Mouse (Mus musculus) CH12.LX (cell line): ENCODE results near the gene Fxyd7. TPM values are rescaled to one million over a fixed set of nuclear protein-coding genes. Genes with fewer than 3 reads are reported as not detected.

Experiments
- DNase-seq: peaks from one replicate; pipeline ENCODE4 v3.0.0-alpha.2; 2013; ENCODE audit errors: extremely low read depth
- H3K27ac ChIP-seq: 2 replicates; pipeline ENCODE4 v1.5.1; 2012; ENCODE audit warnings: low read depth, mild to moderate bottlenecking, control low read depth, moderate library complexity; ENCODE audit not compliant: insufficient read depth
- H3K27me3 ChIP-seq: replicated peaks from 2 replicates; pipeline ENCODE3; 2012; ENCODE audit warnings: inconsistent platforms
- H3K36me3 ChIP-seq, 2 experiments: replicated peaks in 1 of 2; 2 replicates each; pipeline versions ENCODE3 to v1.6.1; 2012; ENCODE audit warnings: inconsistent platforms in 1 of 2, low read length in 1 of 2, mild to moderate bottlenecking in 1 of 2, mixed read lengths in 1 of 2, moderate library complexity in 1 of 2; ENCODE audit not compliant: control insufficient read depth in 1 of 2, insufficient read depth in 1 of 2
- H3K4me1 ChIP-seq, 2 experiments: 2 replicates each; pipeline ENCODE4 v1.6.1; 2012; ENCODE audit warnings: inconsistent platforms in 1 of 2, moderate library complexity in 1 of 2; ENCODE audit not compliant: insufficient read depth in 2 of 2, control insufficient read depth in 1 of 2
- H3K4me2 ChIP-seq: 2 replicates; pipeline ENCODE4 v1.6.1; 2012; ENCODE audit warnings: low read depth, mild to moderate bottlenecking, control low read depth; ENCODE audit not compliant: poor library complexity, insufficient read depth, severe bottlenecking
- H3K4me3 ChIP-seq, 3 experiments: fragments of 150-350 bp in 1 of 3; sonication (generic) in 1 of 3; replicated peaks in 1 of 3; 2 replicates each; pipeline versions ENCODE3 to v1.5.1; 2011 to 2012; ENCODE audit warnings: low read depth in 2 of 3, low read length in 2 of 3, mild to moderate bottlenecking in 2 of 3, moderate library complexity in 2 of 3, control low read depth in 1 of 3, improper control_type of control experiment in 1 of 3, inconsistent platforms in 1 of 3, mixed read lengths in 1 of 3; ENCODE audit not compliant: poor library complexity in 1 of 3
- H3K79me2 ChIP-seq: replicated peaks from 2 replicates; pipeline ENCODE4 v1.6.1; 2012; ENCODE audit warnings: mild to moderate bottlenecking, moderate library complexity; ENCODE audit not compliant: control insufficient read depth, poor library complexity, insufficient read depth, severe bottlenecking; ENCODE audit errors: extremely low read depth
- H3K9ac ChIP-seq: 2 replicates; pipeline ENCODE4 v1.6.1; 2012; ENCODE audit warnings: low read depth, mild to moderate bottlenecking, control low read depth, moderate library complexity; ENCODE audit not compliant: insufficient read depth
- H3K9me3 ChIP-seq: replicated peaks from 2 replicates; pipeline ENCODE3; 2012; ENCODE audit warnings: low read length, inconsistent platforms, mixed read lengths
- BHLHE40 ChIP-seq: IDR thresholded peaks from 2 replicates; pipeline ENCODE4 v1.6.1; 2011; ENCODE audit warnings: mild to moderate bottlenecking, low read depth, low read length, improper control_type of control experiment
- CHD1 ChIP-seq: IDR thresholded peaks from 2 replicates; pipeline ENCODE4 v1.6.1; 2012; ENCODE audit warnings: low read depth, low read length, improper control_type of control experiment, inconsistent platforms
- CHD2 ChIP-seq: IDR thresholded peaks from 2 replicates; pipeline ENCODE4 v1.6.1; 2011; ENCODE audit warnings: low read length, improper control_type of control experiment
- CTCF ChIP-seq, 2 experiments: IDR thresholded peaks in 1 of 2; conservative IDR thresholded peaks in 1 of 2; 2 replicates each; pipeline ENCODE4 v1.5.1; 2011 to 2012; ENCODE audit warnings: low read depth in 2 of 2, low read length in 2 of 2, improper control_type of control experiment in 1 of 2, inconsistent platforms in 1 of 2, mild to moderate bottlenecking in 1 of 2, moderate library complexity in 1 of 2
- ELF1 ChIP-seq: IDR thresholded peaks from 2 replicates; pipeline ENCODE4 v1.6.1; 2014; ENCODE audit warnings: low read depth, mild to moderate bottlenecking, inconsistent platforms, low read length, improper control_type of control experiment
- EP300 ChIP-seq: IDR thresholded peaks from 2 replicates; pipeline ENCODE4 v1.6.1; 2011; ENCODE audit warnings: low read length, improper control_type of control experiment
- ETS1 ChIP-seq: conservative IDR thresholded peaks from 2 replicates; pipeline ENCODE4 v1.6.1; 2012; ENCODE audit warnings: low read depth, mild to moderate bottlenecking, inconsistent platforms, low read length, improper control_type of control experiment, moderate library complexity
- GABPA ChIP-seq: IDR thresholded peaks from 2 replicates; pipeline ENCODE4 v1.6.1; 2012; ENCODE audit warnings: low read depth, low read length, improper control_type of control experiment, inconsistent platforms; ENCODE audit not compliant: insufficient replicate concordance
- HCFC1 ChIP-seq: IDR thresholded peaks from 2 replicates; pipeline ENCODE4 v1.6.1; 2012; ENCODE audit warnings: low read depth, mild to moderate bottlenecking, inconsistent platforms, low read length, improper control_type of control experiment
- JUND ChIP-seq: conservative IDR thresholded peaks from 2 replicates; pipeline ENCODE4 v1.6.1; 2011; ENCODE audit warnings: low read depth, low read length, improper control_type of control experiment
- MAX ChIP-seq: IDR thresholded peaks from 2 replicates; pipeline ENCODE4 v1.6.1; 2011; ENCODE audit warnings: low read length, improper control_type of control experiment
- MAZ ChIP-seq: IDR thresholded peaks from 2 replicates; pipeline ENCODE4 v1.6.1; 2012; ENCODE audit warnings: low read depth, mild to moderate bottlenecking, inconsistent platforms, low read length, improper control_type of control experiment, moderate library complexity
- MEF2A ChIP-seq: IDR thresholded peaks from 2 replicates; pipeline ENCODE4 v1.6.1; 2014; ENCODE audit warnings: low read depth, mild to moderate bottlenecking, inconsistent platforms, low read length, improper control_type of control experiment, borderline replicate concordance
- NRF1 ChIP-seq: IDR thresholded peaks from 2 replicates; pipeline ENCODE4 v1.6.1; 2014; ENCODE audit warnings: low read depth, mild to moderate bottlenecking, inconsistent platforms, low read length, improper control_type of control experiment, moderate library complexity
- POLR2AphosphoS2 ChIP-seq: IDR thresholded peaks from 2 replicates; pipeline ENCODE4 v1.6.1; 2011; ENCODE audit warnings: low read depth, low read length, improper control_type of control experiment
- RAD21 ChIP-seq: IDR thresholded peaks from 2 replicates; pipeline ENCODE4 v1.6.1; 2011; ENCODE audit warnings: low read depth, mild to moderate bottlenecking, low read length, improper control_type of control experiment, moderate library complexity
- SIN3A ChIP-seq: IDR thresholded peaks from 2 replicates; pipeline ENCODE4 v1.6.1; 2012; ENCODE audit warnings: low read length, improper control_type of control experiment, inconsistent platforms
- TBP ChIP-seq: conservative IDR thresholded peaks from 2 replicates; pipeline ENCODE4 v1.6.1; 2011; ENCODE audit warnings: low read depth, low read length, improper control_type of control experiment
- TCF12 ChIP-seq: IDR thresholded peaks from 2 replicates; pipeline ENCODE4 v1.6.1; 2014; ENCODE audit warnings: low read depth, mild to moderate bottlenecking, inconsistent platforms, low read length, improper control_type of control experiment
- USF1 ChIP-seq: IDR thresholded peaks from 2 replicates; pipeline ENCODE4 v1.6.1; 2014; ENCODE audit warnings: low read depth, mild to moderate bottlenecking, inconsistent platforms, low read length, improper control_type of control experiment
- USF2 ChIP-seq: conservative IDR thresholded peaks from 2 replicates; pipeline ENCODE4 v1.6.1; 2011; ENCODE audit warnings: low read depth, low read length, improper control_type of control experiment
- ZKSCAN1 ChIP-seq: IDR thresholded peaks from 2 replicates; pipeline ENCODE4 v1.6.1; 2012; ENCODE audit warnings: low read depth, inconsistent platforms, low read length, improper control_type of control experiment, borderline replicate concordance
- ZMIZ1 ChIP-seq: IDR thresholded peaks from 2 replicates; pipeline ENCODE4 v1.6.1; 2012; ENCODE audit warnings: low read depth, mild to moderate bottlenecking, inconsistent platforms, low read length, improper control_type of control experiment
- dilution Hi-C: fragments of 300-500 bp; cut with MboI; formaldehyde crosslinking; loops from 2 replicates; pipeline ENCODE4 v1.14.3; 2020; ENCODE audit warnings: low sequenced_read_pairs; ENCODE audit not compliant: extremely low pct_unique_long_range_greater_than_20kb, extremely low pct_ligation_motif_present
- in situ Hi-C: fragments of 300-500 bp; cut with MboI; formaldehyde crosslinking; loops from 3 replicates; pipeline ENCODE4 v1.14.3; 2019; ENCODE audit warnings: low sequenced_read_pairs, low pct_ligation_motif_present, low pct_unique_long_range_greater_than_20kb, mixed read lengths
- polyA plus RNA-seq: library from polyadenylated mRNA; unstranded; fragments of >175 nt; gene quantifications from 2 replicates; pipeline ENCODE4 v1.2.1, GENCODE M21; 2012; ENCODE audit warnings: low read depth; ENCODE audit not compliant: insufficient read length
- total RNA-seq, 2 experiments: library from RNA; depleted of rRNA; stranded (reverse); fragments of 300-350 nt in 1 of 2; fragments of >200 nt in 1 of 2; gene quantifications; 2 replicates each; pipeline ENCODE4 v1.2.3; 2012 to 2014

Gene Fxyd7
- total and polyA plus RNA-seq, 3 experiments = not detected

DNA sequence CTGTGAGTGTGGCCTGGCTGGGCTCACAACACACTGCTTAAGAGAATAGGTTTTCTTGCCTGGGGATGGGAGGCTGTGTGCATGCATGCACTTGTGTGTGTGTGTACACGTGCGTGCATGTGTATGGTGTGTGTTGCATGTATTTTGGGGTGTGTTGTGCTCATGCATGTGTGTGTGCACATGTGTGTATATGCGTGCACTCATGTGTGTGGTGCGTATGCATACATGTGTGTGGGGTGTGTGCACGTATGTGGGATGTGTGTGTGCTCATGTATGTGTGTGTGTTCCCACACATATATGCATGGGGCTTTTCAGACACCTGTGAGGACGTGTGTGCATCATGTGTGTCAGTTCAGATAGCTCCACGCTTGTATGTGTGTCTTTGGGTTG lies 9.3 kb upstream of the Fxyd7 start:
- Histone ChIP-seq H3K27ac (no peak overlapping the region), H3K4me2 (no peak overlapping the region), H3K27me3 (peaks cover 41% of the 10 kb centered on the region), H3K4me1 (peaks cover 3 to 13% of the 10 kb centered on the region in 2 experiments), H3K4me3 (no peak overlapping the region), H3K9ac (no peak overlapping the region), H3K9me3 (no peaks in the 10 kb centered on the region), H3K36me3 (no peaks in the 10 kb centered on the region), H3K79me2 (no peaks in the 10 kb centered on the region)
- no peak for TF ChIP-seq TBP
- TF ChIP-seq POLR2AphosphoS2 = no peak
- TF ChIP-seq CHD2 = no peak
- TF ChIP-seq TCF12 = no peak
- no peak for TF ChIP-seq CTCF (conservative IDR thresholded peaks at IDR 0.05 in 1 of 2, IDR thresholded peaks at IDR 0.05 in 1 of 2; ENCODE audit: low read depth in 2 of 2, low read length in 2 of 2)
- TF ChIP-seq ZMIZ1 = no peak
- no peak for TF ChIP-seq CHD1
- no peak for TF ChIP-seq EP300
- no peak for TF ChIP-seq HCFC1
- no peak for TF ChIP-seq ELF1
- no peak for TF ChIP-seq ZKSCAN1
- TF ChIP-seq MAZ = no peak
- TF ChIP-seq USF2 = no peak
- no peak for TF ChIP-seq USF1
- TF ChIP-seq JUND = no peak
- in situ Hi-C loops (loop anchor here (5.0 kb wide), 1 partner anchor 37 kb away; no protein-coding TSS in a partner anchor), dilution Hi-C loops (no loop called here)
- no peak for DNase-seq

DNA sequence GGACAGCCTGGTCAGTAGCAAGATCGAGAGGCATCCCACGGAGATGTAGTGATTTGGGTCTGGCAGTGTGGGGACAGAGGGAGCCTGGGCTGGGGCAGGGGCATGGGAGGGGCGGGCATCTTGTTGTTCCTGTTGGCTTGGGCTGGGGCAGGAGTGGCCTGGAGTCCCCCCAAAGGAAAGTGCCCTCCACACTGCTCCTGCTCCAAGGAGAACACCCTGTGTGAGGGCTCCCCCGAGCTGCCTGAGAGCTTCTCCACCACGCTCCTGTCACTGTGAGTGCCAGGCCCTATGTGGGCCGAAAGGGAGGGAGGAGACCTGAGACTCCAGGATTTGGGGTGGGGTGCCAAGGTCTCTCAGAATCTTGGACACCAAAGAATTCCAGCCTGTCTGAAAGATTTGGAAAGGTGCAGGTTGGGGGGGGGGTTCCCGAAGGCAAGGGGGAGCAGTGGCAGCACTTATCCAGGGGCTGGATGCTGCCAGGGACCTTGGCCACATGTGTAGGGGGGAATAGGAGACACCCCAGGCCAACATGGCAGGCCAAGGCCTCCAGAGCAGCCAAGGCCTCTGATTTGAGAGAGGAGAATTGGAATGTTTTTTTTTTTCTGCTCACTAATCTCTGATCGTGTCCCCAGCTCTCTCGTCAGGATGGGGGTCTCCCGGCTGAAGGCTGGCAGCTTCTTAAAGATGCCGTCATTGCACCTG lies 8.8 kb upstream of the Fxyd7 start:
- in situ Hi-C loops = loop anchor here (5.0 kb wide), 1 partner anchor 37 kb away; no protein-coding TSS in a partner anchor

More for the DNA sequence above, 8.8 kb upstream of the Fxyd7 start:
- dilution Hi-C loops = no loop called here
- H3K4me3 ChIP-seq = no peak overlapping the region
- H3K9me3 ChIP-seq = no peaks in the 10 kb centered on the region
- peaks cover 39% of the 10 kb centered on the region for H3K27me3 ChIP-seq
- no peak for TF ChIP-seq RAD21
- TF ChIP-seq USF1 = no peak
- TF ChIP-seq SIN3A = no peak
- no peak for TF ChIP-seq ETS1
- TF ChIP-seq NRF1 = no peak
- no peak for TF ChIP-seq MEF2A
- TF ChIP-seq BHLHE40 = no peak
- no peak for TF ChIP-seq GABPA
- TF ChIP-seq POLR2AphosphoS2 = no peak
- TF ChIP-seq MAX = no peak
- H3K79me2 ChIP-seq = no peaks in the 10 kb centered on the region
- DNase-seq = no peak
- H3K36me3 ChIP-seq = no peaks in the 10 kb centered on the region
- H3K27ac ChIP-seq = no peak overlapping the region
- H3K4me2 ChIP-seq = no peak overlapping the region
- peaks cover 0 to 7% of the 10 kb centered on the region in 2 experiments; a peak in 2 of 4 replicates for H3K4me1 ChIP-seq
- H3K9ac ChIP-seq = no peak overlapping the region
